Mouse (Mus musculus) frontal cortex, postnatal 25 days (tissue): Measurements from ENCODE around the gene Ube2b.

Experiments used
- DNase-seq, 2 experiments: peaks; one replicate each; pipeline ENCODE4 v3.0.0; 2022; ENCODE audit warnings: low spot score in 2 of 2

Gene Ube2b

DNA sequence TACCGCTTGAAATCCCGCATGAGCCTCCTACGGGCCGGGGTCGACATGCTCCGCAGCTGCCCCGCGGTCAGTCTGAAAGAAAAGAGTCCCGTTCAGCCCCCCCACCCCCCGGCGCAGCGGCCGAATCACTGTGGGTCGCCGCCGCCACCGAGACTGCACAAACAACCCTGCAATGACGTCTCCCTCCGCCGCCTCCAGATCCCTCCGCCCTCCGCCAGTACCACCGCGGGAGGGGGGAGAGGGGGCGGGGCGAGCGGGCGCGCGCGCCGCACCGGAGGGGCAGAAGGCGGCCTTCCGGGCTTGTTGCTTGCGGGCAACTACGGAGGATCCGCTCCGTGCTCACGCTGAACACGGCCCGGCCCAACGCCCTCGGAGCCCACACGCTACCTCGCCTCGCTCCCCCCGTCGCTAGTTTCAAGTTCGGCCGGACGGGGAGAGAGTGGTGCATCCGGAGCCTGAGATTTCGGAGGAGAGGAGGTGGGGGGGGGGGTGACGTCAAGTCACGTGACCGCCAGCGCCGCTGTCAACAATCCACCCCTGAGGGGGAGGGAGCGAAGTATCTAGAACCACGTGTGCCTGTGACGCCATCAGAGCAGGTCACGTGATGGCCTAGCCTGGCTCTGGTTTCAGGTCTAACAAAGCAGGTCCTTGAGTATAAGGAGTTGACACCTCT, at the start of gene Ube2b:
Gene Ube2b, minus strand, starts transcription at position 473 of the 673 bp plus-strand sequence.
- peak; percentile 82 to 87 for DNase-seq

DNA sequence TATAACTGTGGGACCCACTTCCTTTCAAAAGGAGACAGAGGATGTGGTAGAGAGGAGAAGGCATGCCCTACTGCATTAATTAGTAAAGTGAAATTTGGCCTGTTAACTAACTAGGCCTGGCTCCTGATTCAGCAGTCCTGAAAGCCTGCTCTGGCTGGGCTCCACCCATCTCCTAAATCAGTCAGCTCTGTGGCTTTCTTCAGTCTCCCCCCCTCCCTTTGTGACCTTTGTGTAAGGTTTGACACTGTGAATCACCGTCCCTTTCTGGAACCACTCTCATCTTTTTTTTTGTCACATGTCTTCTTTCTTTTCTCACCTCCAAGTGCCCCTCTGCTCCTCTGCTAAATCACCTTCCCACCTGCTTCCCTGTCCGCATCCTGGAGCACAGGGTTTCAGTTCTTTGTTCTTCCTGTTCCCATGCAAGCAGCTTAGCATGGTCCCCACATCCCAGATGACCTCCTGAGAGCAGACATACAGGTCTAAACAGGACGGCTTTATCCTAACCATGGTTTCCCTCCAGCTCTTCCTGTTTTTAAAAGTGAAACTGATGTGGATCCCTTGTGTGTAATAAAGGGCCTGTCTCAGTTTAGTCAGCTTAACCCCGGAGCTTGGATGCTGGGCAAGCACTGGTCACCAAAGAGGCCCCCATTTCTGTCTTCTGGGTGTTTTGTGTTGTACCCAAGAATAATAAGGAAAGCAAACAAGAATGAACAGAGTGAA, 46.0 kb upstream of the Ube2b start:
- DNase-seq, result no peak

DNA sequence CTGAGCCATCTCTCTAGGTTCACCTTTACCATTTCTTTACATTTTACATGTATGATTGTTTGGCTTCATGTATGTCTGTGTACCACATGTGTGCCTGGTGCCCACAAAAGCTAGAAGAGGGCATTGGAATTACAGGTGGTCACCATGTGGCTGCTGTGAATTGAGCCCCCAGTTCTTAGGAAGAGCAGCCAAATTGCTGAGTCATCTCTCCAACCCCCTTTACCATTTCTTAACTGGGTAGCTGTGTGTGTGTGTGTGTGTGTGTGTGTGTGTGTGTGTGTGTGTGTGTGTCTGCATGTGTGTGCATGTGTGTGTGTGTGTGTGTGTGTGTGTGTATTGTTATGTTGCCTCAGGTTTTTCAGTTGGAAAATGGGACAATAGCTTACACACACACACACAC, 43.6 kb upstream of the Ube2b start:
- no peak for DNase-seq

DNA sequence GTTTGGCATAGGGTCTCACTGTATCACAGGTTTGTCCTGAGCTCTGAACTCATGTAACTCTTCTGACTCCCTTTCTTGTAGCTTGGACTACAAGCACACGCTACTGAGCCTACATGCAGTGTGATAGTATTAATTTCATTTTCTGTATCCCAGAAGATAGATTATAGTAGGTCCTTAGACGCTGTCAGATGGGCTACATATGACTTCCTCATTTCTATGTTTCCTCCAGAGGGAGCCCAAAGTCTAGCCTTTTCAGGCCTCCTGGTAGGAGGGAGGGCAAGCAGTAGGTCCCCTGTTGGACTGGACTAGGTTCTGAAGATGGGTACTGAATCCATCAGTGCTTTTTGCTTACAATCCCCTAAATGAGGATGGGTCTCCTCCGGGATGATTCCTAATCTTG, 42.7 kb upstream of the Ube2b start:
- no peak for DNase-seq

DNA sequence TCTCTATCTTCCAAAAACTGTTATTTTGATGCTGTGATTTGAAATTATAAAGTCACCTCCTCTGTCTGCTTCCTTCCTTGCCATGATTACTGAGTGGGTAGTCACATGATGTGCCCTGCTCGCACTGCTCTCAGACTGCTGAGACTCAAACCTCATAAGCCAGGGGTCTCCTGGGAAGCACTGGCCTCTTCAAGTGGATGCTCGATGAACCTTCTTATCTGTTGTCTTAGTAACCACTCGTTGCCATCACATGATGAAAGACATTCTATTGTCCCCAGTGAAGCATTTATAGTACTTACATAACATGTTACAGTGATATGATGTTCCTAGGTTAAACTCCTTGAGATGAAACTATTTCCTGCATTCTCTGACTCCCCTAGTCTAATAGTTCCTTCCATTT, 37.1 kb upstream of the Ube2b start:
- DNase-seq, result no peak

DNA sequence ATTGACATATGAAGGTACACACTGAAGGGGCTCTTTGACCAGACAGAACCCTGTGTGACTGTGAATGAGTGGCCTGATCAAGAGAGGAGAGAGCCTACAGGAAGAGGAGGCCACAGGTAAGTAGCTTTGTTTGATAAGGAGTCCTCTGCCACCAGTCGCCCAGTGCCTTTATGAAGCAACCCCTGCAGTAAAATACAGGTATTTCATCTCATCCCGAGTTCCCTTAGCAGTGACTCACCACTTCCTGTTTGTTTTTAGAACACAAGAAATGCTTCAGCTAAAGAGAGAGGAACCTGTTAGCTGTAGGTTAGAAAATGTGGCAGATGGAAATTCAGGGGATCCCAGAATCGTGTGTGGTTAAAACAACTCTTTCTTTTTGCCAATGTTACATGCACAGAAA, 35.3 kb upstream of the Ube2b start:
- DNase-seq, result no peak

DNA sequence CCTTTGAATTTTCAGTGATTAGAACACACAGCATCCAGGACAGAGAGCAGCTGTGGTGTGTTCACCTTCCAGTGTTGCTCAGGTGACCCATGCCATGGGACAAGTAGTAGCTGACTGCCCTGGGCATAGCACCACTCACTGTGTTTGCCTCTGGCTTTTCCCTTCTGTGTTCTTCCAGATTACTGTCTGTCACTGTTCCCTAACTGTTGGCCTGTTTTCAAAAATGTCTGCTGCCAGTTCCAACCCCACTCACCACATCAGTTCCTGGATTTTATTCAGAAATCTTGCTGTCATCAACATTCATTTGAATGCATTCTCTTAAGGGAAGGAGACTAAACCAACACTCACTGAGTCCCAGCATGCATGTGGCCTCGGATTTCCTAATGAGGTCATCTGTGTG, 33.4 kb upstream of the Ube2b start:
- no peak for DNase-seq

DNA sequence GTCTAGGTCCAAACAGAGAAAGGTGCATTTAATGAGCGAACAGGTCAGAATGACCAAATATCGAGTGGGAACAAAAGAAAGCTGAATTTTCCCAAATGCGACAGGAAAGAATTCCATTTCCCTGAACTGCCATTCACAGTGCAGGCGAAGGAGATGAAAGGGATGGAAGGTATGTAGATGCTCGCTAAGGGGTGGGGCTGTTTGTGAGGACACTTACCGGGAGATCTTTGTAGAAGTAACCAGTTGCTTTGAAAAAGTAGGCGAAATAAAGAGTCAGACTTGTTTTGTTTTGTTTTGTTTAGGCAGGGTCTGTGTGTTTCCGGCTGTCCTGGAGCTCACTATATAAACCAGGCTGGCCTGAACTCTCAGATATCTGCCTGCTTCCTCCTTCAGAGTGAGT, 31.8 kb upstream of the Ube2b start:
- DNase-seq, result no peak

DNA sequence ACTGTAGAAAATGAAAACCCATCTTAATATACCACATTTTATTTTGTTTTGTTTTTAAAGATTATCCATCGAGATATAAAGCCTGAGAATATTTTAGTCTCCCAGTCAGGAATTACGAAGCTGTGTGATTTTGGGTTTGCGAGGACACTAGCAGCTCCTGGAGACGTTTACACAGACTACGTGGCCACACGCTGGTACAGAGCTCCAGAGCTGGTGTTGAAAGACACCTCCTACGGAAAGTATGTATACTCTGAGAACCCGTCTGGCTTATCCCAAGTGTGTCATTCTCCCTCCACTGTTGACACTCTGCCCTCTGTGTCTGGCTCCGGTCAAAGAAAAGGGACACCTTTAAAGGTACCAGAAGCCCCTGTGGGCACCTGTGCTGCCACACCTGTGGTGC, 17.7 kb upstream of the Ube2b start:
- no peak for DNase-seq

DNA sequence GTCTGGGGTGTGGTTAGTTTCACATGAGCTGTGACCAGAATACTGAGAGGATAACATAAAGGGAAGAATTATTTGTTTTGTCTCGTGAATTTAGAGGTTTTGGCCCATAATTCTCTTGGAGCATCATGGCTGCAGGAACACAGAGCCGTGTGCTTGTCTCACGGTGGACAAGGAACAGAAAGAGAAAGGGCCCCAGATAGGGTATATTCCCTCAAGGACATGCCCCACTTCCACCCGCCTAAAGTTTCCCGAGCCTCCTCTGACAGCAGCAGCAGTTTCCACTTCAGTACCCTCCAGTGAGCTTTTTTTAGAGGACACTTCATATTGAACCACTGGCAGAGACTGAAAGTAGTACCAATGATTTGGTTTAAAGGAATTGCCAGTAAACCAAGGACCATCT, 11.0 kb upstream of the Ube2b start:
- no peak for DNase-seq

DNA sequence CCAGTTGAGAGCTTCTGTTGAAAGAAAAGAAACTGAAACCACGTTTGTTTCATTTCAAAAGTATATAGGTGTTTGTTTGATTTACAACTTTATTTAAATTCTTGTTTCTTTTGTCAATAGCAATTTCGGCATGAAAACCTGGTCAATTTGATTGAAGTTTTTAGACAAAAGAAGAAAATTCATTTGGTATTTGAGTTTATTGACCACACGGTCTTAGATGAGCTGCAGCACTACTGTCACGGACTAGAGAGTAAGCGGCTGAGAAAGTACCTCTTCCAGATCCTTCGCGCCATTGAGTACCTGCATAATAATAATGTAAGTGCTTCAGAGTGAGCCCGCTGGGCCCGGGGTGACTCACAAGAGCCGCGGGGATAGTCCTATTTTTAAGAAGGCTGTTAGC, 10.4 kb upstream of the Ube2b start:
- DNase-seq, result no peak

DNA sequence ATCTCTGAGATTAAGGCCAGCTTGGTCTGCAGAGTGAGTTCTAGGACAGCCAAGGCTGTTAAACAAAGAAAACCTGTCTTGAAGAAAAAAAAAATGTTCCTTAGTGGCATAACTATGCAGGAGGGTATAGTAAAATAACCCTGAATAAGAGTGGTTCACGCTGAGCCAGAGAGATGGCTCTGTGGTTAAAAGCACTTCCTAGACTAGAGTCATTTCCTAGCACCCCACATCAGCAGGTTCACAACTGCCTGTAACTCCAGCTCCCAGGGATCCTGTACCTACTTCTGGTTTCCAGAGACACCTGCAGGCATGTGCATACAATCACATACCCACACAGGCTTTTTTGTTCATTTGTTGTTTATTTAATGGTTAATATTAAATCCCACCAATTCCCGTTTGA, 5.0 kb upstream of the Ube2b start:
- DNase-seq, result no peak

DNA sequence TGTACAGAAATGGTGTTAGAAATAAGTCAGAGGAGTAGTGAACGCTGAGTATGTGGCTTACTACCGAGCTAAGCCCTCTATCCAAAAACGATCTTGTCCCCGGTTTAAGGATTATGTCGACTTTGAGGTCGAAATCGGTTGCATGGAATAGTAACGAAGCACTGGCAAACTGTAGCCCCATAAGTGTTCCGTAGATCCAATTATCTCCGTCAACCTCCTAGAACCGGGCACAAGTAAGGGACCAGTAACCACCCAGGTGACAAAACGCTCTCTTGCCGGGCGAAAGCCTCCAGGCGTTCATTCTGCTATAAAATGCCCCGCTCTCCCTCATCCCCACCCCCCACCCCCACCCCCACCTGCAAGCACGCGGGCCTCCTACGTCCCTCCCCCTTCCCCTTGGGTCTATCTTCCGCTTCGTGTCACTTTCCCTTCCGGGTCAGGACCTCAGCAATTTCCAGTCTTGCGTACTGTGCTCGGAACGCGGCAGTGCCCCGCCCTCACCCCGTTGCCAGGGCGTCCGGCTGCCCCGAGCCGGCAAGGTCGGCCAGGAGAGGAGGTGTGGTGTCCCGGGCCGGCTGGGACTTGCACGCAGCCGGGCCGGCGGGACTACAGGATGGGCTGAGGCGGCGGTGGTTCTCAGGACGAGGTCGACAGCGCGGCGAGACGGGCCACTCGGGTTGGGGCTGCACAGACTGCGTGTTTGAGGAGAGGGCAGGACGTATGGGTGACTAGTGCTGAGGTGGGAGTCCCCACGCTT, 3.4 kb upstream of the Ube2b start, which contains the start of gene Cdkl3:
Gene Cdkl3, plus strand, starts transcription at position 450 of the 757 bp plus-strand sequence.
- peak; percentile 67 to 79 for DNase-seq

DNA sequence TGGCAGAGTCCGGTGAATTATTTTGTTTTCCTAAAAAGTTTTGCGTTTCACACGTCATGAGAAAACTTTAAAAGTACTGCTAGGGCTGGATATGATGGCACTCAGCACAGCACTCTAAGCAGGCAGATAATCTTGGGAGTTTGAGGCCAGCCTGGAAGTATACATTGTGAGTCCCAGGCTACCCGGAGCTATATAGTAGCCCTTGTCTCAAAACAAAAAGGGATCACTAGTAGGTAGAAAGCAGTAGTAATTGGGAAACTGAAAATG, 2.9 kb upstream of the Ube2b start:
- no peak for DNase-seq

DNA sequence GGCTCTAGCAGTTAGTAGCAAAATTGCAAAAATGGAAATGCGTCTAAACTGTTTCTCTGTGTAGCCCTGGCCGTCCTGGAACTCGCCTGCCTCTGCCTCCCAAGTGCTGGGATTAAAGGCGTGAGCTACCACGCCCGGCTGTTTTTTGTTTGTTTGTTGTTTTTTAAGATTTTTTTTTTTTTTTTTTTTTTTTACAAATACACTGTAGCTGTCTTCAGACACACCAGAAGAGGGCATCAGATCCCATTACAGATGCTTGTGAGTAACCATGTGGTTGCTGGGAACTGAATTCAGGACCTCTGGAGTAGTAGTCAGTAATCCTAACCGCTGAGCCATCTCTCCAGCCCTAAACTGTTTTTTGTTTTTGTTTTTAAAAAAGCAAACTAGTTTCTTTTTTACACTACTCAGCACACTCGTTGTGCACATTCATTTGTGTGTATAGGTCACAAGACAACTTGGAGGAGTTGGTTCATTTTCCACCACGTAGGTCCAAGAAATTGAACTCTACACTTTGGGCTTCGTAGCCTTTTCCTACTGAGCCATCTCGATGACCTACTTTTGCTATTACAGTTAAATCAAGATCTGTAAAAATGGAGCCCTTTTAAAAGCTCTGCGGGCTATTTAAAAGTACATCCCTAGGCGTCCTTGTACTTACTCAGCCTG, 2.4 kb upstream of the Ube2b start:
- DNase-seq, result no peak

DNA sequence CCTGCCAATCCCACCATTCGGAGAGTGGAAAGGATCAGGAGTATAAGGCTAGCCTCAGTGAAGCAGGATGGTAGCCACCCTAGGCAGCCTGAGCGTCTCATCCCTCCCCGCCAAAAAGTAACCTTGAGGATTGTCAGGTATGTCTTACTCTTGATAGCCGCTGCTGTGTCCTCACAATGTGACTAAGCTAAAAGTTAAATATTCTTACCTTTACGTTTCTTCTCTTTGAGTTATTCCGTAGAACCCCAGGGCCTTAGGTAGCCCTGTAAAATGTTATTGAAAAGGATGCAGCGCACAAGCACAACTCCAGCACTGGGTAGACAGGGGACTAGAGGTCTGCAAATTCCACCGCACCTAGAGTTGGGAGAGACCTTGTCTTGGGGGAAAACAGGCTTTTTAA, 1.3 kb upstream of the Ube2b start:
- no peak for DNase-seq

DNA sequence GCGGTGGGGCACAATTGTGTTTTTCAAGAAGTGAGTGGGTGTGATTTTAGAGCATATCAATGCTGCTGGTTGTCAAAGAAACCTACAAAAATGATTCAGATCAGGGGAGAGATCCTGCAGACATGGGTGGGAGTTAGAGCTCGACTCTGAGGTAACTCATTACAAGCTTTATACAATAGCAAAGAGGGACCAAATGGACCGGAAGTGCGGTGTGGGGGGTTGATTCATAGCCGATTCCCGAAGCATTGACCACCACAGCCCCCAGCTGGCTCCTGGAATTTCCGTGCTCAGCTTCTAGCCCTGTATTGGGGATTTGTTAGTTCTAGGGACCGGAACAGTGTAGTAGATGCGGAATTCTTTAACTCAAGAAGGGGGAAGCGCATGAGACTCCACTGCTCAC, 779 bp upstream of the Ube2b start:
- no peak for DNase-seq

DNA sequence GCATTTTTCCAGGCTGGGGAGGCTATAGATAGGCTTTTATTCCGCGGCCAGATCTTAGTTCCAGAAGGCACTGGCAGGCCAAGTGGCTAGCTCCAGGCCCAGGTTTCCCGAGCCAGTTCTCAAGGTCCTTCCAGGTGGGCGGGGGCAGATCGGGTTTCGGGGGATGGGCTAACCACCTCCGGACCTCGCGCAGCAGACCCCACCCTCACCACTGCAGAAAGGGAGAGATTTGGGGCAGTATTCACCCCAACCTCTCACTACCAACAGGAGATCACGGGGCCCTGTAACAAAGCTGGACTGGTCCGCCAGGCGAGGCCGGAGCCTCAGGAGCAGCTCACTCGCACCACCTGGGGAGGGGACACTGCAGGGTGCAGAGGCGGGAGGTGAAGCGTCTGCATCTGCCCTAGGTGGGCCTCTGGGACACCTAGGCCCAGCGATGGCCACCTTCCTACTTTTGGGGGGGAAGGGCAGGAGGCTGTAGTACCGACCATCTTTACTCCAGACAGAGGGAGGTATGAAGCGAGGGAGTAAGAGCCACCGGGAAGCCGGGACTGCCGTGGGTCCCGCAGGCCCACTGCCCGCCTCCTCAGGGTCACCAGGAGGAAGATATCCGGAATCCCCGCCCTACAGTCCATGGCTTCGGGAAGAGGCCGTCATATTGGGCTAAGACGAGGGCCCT, 812 bp downstream of the Ube2b start:
- DNase-seq, result peak in 1 of 2 experiments; percentile 29

DNA sequence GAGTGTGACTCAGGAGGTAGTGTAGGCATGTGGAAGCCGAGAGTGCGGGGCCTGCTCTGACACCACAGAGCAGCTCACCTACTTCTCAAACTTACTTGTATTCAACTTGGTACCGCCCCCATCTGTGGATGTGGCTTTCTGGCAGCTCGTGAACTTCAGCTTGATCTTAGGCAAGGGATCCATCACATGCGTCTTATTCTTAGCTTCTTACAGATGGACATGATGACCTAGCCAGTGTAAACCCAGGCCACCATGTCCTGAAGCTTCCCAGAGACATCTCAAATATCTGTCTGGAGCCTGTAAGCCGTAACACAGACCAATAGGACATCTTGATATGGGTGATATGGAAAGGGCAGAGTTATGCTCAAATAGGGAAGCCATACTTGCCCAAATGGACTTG, 28.9 kb downstream of the Ube2b start:
- DNase-seq, result no peak

DNA sequence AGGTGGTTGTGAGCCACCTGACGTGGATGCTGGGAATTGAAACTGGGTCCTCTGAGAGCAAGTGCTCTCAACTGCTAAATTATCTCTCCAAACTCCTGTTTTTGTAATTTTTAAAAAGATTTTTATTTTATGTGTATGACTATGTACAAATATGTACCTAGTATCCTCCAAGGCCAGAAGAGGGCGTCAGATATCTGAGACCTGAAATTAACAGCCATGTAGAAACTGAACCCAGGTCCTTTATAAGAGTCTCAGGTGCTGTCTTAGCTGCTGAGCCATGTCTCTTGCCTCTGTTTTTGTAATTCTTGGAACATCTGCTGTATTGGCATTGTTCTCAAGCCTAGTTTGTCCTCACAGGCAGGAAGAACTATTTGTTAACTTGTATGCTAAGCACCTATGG, 31.1 kb downstream of the Ube2b start:
- DNase-seq, result no peak

DNA sequence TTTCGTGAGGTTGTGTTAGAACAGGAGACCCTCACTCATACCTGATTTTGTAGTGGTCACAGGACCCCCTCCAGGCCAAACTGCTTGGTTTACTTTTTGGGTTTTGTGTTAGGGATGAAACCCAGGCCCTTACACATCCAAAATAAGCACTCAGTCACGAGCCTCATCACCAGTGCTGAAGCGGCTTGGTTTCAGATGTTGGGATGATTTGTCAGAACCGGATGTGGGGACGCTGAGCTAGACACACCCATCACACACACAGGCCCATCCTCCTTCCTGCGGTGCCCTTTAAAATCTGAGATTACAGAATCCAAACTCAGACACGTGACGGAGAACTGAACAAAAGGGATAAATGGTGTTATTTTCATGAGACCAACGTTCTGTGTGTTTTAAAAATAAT, 31.7 kb downstream of the Ube2b start:
- DNase-seq, result no peak
